Mouse (Mus musculus) spleen, adult 2 months (tissue): Measurements from ENCODE around the gene Ascc2.

Experiments used
- CTCF ChIP-seq: fragments of 200-500 bp; IDR thresholded peaks from 2 replicates; pipeline ENCODE4 v1.5.1; 2011; ENCODE audit warnings: mild to moderate bottlenecking, inconsistent platforms; ENCODE audit not compliant: insufficient read depth, insufficient read length, insufficient replicate concordance; ENCODE audit errors: extremely low read depth
- POLR2A ChIP-seq: fragments of 200-500 bp; IDR thresholded peaks from 2 replicates; pipeline ENCODE4 v1.6.1; 2011; ENCODE audit warnings: low read depth, low read length, inconsistent platforms

- TF ChIP-seq POLR2A = no peak
- TF ChIP-seq CTCF = no peak
Measured at GRCm38 (mm10) chr11:4641185-4641584, 3.6 kb downstream of the Ascc2 start.
